Mouse (Mus musculus) kidney, adult 2 months (tissue): ENCODE data around the gene Aig1.

ENCODE experiments used
- CTCF ChIP-seq: fragments of 200-500 bp; conservative IDR thresholded peaks from 2 replicates; pipeline ENCODE4 v1.5.1; 2011; ENCODE audit warnings: low read depth, mild to moderate bottlenecking, control low read depth, low read length, moderate library complexity, mixed read lengths; ENCODE audit not compliant: insufficient read depth, insufficient read length
- POLR2A ChIP-seq: fragments of 200-500 bp; IDR thresholded peaks from one replicate; pipeline ENCODE4 v1.6.1; 2011; ENCODE audit warnings: low read depth, low read length, control low read depth

- TF ChIP-seq CTCF, result no peak
- TF ChIP-seq POLR2A, result no peak
Measured at GRCm38 (mm10) chr10:13753777-13754176, 115.0 kb downstream of the Aig1 start.
